Mouse (Mus musculus) retina, embryonic 14.5 days (tissue): ENCODE data around the gene Eps8l3.
"Not testable (repeated sequence)": the region's sequence is repeated elsewhere in the genome, so short reads cannot be mapped to it uniquely, and the experiment has no call there.

ENCODE experiments used
- DNase-seq: peaks from one replicate; pipeline ENCODE4 v3.0.0-alpha.2; 2015; ENCODE audit warnings: low spot score

Gene Eps8l3

DNA sequence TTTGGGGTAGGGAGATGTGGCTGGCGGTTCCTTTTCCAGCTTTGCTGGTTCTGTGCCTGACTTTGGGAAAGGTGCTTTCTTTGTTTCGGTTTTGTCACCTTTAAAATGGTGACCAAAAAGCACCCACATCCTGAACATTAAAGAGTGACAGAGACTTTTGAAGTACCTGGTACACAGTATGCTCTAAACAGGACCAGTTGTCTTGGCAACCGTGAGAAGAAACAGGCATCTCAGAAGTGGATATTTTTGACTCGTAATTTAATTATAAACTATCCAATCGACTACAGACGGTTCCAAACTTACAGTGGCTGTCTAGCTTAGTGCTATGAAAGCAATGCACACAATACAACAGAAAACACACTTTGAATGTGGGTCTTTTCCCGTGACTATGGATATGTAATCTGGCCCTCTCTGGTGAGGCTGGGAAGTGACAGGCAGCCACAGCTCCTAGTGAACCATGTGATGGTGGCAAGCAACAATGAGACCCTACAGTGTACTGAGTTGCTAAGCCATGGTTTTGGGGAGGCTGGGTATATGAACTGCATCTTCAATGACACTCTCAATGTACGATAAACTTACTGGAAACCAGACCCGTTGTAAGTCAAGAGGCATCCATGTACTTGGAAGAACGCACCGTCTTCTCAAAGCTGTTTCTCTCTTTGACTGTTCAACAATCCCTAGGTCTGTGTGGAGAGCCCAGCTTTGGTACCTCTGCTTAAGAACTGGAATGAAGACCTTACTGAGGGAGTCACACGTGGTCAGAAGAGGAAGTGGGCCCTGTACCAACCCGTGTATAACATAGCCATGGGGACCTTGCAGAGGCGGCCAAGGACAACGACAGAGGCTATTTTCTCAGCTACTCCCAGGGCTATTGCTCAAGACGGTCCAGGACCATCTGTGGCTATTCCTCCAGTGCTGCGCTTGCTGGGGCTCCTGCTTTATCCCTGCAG, 23.5 kb upstream of the Eps8l3 start:
- no peak for DNase-seq

DNA sequence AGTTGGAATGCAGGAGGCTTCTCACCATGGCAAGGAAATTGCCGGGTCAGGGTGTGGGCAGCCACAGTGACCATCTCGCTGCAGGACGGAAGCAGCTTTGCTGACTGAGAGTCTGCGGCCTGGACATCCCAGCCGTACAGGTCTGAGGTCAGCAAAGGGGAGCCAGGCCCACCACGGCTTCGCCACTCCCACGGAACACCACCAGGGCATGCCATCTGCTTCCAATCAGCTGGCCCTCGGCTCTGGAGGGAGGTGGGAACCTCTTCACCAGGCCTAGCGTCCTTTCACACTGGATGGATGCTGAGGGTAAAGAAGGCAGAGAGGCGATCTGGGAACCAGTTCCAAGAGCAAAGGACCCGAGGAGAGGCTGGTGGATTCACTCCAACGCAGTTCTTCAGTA, 21.7 kb upstream of the Eps8l3 start:
- DNase-seq: no peak

DNA sequence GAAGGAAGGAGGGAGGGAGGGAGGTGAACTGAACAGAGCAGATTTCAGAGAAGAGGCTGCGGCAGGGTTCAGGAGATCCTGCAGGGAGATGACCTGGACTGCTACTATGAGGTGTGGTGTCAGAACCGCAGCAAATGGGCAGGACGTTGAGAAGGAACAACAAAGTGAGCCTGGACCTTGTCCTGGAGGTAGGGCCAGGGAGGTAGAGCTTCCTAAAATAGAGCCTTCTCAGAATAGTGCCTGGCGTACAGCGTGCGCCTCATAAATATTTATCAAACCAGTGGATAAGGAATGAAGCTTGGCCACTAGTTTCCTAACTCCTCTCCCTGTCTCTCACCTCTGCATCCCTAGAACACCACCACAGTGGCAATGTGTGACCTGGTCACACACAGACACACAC, 19.4 kb upstream of the Eps8l3 start:
- DNase-seq: no peak

DNA sequence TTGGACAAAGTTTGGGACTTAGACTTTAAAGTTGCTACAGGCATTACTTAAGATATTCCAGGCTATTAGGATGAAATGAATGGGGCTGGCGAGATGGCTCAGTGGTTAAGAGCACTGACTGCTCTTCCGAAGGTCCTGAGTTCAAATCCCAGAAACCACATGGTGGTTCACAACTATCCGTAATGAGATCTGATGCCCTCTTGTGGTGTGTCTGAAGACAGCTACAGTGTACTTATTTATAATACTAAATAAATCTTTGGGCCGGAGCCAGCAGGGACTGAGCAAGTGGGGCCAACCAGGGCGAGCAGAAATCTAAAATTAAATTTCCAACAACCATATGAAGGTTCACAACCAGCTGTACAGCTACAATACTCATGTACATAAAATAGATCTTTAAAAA, 15.5 kb upstream of the Eps8l3 start:
- not testable (repeated sequence) for DNase-seq

DNA sequence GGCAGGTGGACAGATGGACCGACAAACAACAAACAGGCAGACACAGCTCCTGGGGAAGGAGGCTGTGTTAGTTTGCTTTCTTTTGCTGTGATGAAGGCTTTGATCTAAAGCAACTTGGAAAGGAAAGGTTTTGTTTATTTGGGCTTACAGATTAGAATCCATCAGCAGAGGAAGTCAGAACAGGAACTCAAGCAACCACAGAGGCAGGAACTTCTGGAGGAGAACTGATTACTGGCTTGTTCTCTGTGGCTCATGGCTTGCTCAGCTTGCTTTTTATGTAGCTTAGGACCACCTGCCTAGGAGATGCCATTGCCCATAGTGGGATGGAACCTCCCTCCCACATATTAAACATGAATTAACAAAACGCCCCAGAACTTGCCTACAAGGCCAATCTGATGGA, 14.6 kb upstream of the Eps8l3 start:
- DNase-seq: no peak

DNA sequence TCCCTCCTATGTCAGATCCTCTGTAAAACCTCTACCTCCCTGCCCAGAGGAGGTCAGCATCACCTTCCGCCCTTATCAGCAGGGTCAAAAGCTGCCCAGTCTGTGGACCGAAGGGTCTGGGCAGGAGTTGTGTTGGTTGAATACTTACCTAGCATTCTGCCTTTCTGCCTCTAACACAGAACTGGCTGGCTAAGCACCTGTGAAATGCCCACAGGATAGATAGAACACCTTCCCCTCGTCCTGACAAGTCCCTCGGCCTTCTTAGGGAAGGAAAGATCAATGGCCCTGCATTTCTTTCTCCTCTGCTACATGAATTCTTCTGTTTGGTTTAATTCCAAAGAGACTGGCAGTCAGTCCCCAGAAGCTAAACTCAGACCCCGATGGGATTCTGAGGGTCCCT, 13.6 kb upstream of the Eps8l3 start:
- DNase-seq: no peak

DNA sequence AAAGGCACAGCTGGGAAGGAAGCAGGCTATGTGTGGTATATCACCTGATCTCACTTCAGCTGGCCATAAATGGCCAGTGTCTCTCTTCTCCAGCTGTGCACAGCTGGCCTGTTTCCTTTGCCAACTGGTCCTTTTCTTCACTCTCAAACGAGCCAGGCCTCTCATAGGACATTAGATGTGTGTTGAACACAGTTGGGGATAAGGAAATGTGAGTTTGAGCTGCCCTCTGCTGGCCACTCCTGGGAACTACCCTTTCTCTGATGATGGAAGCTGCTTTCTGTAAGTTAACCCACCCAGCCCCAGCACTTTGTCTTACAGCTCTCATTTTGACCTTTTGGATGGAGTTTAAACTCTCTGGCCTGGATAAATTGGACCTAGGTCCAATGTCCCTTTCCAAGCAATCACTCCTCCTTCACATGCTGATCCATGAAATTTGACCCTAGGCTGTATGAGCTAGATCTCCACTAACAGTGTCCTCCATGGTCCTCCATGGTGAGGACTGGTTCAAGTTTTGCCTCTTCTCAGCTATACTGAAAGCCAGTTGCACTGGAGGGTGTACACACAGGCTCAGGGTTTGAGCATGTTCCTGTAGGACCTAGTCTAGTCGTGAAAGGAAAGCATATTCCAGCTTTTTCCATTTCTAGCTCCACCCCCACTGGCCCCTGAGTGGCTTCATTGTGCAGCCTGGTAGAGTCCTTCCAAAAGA, 13.0 kb upstream of the Eps8l3 start:
- DNase-seq: peak; percentile 98

DNA sequence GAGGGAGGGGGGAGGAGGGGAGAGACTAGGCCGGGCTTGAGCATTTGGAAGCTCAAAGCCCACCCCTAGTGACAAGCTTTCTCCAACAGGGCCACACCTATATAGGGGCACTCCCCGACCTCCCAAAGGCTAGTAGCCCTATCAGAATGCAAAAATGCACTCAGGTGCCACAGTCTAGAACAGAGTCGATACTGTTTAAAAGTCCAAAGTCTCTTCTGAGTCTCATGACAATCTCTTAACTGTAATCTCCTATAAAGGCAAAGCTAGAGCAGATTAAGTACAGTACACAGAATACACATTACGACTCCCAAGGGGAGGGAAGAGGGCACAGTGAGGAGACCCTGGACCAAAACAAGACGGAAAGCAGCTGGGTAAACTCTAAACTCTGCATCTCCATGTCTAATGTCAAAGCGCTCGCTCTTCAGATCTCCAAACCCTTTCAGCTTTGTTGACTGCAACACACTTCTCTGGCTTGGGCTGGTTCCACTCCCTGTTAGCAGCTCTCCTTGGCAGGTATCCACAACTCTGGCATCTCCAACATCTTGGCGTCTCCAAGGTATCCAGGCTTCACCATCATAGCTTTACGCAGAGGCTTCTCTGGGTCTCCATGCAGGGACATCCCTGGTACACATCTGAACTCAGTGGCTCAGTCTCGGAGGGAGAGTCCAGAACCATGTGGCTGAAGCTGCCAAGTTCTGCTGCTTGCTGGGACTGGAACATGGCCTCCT, 11.5 kb upstream of the Eps8l3 start:
- no peak for DNase-seq

DNA sequence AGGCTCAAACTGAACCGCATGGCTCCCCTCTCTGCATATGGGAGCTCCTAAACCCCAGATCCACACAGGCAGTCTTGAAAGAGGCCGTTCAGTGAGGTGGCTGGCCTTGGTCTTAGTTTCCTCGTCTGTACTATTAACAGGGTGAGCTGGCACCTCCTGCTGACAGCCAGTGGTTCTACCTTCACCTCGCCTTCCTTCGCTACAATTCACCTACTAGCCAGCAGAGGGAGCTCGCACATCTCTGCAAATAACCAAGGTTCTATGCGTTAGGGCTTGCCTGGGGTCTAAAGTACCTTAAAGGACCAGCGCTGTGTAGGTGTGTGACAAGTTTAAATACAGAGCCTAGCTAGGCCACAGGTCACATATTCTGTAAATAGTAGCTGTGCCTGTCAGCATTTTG, 9.9 kb upstream of the Eps8l3 start:
- DNase-seq: peak; percentile 93

DNA sequence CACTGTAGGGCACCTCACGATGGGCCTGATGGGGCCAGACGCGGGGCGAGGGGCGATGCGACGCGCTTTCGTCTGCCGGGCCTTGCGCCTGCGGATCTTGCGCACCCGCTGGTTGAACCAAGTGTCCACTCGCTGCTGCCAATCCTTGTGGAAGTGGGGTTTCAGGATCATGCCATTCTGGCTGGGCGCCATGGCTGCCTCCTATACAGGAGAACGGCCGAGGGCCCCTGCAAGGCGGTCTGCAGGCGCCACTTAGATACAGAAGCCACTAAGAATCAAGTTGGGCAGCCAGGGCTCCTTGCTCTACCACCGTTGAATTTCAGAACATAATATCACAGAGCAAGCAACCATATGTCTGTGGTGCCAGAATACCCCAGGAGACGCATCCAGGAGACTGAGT, 8.6 kb upstream of the Eps8l3 start:
- DNase-seq: no peak

DNA sequence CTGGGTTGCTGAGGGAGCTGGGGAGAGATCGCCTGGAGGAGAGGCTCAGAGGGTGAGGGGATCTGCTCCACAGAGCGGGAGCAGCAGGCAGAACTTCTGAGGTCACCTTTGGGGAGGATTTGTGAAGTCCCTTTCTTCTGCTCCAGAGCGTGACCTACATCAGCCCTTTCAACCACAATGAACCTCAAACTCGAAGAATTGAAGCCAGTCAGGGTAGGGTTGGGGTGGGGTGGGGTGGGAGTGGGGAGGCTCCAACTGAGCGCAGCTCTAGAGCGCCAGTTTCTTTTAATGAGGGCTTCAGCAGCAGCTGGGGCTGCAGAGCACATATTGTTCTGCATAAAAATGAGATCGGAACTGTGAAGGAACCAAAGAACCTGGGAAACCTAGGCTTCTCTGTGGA, 7.9 kb upstream of the Eps8l3 start:
- DNase-seq: peak; percentile 74

DNA sequence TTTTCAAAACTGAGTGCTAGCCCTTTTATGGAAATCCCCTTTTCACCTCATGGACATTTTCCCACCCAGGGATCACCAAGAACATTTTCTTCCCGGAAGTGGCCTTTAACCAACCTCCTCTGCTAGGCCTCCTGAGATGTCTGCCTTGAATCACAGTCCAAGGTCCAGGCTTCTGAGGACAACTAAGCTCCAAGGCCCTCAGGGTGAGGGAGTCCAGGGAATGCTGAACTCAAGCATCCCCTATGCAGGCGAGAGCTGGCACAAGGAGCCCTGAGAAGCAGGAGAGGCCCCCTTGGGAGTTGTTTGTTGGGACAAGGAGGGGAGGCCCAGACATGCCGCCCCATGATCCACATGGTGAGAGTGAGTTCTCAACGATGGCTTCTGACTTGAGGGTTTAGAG, 7.1 kb upstream of the Eps8l3 start:
- DNase-seq: no peak

DNA sequence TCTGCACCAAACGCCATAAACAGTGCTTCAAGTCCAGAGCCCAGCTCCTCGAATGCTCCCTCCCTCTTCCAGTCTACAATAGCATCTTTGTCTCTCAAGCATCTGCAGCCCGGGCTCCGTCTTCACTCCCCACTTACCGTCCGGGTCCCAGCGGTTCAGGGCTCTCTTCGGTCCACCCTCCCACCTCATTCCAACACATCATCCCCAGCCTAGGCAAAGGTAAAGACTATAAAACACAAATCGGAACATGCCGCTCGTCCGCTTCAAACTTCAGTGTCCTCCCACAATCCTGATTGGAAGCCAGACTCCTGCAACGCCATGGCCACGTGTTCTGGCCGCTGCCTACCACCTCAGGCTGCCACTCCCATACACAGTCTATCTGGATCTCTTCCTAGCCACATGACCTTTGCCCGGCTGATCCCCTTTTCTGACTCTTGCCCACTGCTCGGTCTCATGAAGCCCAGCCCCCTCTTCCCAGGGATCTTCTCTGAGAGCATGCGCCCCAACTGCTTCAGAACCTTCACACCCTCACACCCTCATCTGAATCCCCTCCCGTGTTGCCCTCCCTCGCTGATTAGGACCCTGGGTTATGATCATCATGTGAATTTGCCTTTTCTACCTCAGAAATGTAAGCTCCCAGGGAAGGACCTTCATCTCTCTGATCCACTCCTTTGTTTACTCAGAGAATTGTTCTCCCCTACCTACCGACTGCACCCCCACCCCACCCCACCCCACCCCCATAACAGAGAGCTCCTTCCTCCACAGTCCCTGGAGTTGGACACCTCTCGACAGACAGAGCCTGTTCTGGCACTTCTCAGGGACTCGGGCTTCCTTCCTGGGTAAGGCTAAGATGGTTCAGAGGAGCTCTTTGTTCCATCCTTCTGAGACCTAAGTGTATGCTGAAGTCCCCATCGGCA, 3.4 kb upstream of the Eps8l3 start:
- no peak for DNase-seq

DNA sequence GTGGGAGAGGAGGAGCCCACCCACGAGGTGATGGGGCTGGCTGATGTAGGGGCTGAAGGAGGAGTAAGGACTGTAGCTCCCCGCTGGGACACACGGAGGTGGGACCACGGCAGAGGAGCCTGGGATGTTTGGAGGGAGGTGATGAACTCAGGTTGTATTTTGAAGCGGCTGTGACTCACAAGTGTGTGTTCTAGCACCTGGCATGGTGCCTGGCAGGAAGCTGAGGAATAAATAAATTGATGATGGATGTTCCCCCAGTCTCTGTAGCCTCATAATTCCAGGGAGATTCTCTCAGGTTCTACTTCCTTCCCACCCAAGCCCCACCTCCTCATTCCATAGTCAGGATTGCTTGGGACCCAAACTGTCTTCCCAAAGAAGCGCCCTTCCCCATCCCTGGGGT, 1.8 kb upstream of the Eps8l3 start:
- DNase-seq: no peak

DNA sequence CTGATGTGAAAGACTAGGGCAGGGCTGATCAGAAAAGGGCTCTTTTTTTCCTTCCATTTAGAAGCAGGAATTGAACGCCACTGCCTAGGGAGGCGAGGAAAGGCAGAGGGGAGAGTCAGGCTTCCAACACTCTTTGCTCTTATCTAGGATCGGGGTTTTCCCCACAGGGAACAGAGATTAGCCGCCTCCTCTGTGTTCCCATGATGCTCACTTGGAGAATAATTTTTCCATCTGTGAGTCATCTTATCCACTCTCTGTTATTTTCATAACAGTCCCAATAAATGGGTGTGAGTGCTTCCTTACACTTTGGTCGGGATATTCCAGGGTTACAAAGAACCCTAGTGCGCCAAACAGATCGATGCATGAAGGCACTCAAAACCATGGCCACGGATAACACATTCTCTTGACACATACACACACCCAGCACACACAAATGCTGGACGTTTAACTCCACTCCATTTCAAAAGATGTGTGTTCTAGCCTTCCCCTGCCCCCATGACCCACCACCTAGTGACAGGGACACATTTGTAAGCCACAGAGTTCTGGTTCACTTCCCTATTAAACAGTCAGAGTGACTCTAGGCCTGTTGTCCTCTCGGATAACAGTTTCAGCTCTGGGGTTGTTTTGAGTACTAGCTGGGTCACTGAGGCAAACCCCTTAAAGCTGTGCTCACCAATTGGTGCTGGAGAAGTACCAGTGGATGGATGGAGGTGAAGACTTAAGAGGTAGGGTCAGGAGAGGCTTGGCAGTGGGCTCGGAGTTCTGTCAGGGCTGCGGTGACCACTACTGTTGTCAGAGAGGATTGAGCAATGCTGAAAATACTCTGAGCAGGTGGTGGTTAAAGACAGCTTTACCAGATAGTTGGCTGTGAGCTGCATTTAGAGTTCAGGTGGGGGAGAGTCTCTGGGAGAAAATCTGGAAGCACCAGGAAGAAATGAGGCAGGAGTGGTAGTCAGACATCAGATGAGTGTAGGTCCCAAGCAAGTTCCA, 1.0 kb downstream of the Eps8l3 start:
- DNase-seq: no peak

DNA sequence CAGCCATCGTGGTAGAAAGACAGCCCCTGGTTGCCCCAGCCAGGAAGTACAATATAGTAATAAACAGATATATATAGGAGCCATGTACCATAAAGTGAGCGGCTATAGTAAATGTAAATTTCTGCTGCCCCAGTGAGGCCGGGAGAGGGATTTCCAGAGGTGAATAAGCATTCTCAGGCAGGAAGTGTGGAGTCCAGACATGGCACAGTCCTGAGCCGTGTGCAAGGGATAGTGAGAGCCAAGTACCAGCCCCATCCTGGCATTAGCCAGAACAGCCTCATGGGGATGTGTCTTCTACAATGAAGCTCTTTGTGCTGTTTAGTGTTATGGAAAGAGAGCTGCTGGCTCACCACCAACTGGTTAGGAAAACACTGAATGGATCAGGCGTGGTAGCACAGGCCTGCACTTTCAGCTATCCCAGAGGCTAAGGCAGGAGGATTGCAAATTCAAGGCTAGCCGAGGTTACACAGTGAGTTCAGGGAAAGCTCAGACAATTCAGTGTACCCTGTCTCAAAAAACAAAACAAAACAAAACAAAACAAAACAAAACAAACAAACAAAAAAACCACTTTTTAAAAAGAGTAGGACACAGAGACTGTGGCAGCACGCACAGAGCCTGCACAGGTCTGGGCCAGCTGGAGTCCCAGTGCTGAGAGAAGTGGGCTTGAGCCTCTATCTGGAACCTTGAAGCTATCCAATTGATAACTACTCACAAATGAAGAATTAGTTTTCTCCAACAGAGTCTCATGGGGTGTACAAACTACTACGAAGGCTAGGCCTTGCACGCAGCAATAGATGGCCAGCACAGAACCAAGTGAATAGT, 10.9 kb downstream of the Eps8l3 start:
- DNase-seq: no peak

DNA sequence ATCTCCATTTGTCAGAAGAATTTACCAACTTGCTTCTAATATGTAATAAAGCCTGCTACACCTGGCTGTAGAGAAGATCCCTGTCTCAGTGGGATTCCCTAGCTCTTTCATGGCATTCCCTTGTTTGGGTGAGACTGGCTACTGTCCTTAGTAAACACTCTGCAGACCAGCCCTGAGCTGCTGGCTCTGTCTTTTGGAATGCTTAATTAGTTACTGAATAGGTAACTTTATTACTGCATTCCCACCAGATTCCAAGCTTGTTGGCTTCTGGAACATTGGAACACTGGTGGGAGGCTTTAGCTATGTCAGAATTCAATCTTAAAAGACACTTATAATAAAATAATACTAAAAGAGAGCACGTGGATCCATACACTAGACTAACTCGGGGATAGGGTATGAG, 12.2 kb downstream of the Eps8l3 start:
- DNase-seq: not testable (repeated sequence)

DNA sequence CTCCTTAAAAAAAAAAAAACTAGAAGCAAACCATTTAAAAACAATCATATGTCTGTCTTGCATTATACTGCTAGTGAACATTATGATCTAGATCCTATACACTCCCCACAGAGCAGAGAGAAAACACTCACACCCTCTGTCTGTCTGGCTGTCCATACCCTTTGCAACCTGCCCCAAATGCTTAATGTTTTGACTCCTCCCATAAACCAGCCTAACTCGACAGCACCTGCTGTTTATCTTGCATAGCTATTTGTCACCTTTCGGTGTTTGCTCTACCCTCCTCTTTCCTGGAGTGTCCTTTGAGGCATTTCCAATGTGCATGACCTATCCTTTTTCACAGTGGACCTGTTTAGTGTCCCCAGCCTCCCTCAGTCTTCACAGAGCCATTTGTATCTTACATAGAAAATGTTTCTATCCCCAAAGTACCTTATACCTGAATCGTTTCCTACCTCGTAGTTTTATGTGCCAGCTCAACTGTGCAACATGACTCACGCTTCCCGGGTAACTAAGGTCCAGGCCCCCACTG, 18.2 kb downstream of the Eps8l3 start:
- no peak for DNase-seq
